Mouse (Mus musculus) neural tube, embryonic 12.5 days (tissue): Measurements from ENCODE around the gene Uqcr10. TPM values are rescaled to one million over a fixed set of nuclear protein-coding genes. Genes with fewer than 3 reads are reported as not detected.

ENCODE experiments used
- ATAC-seq: fragments of 200-750 bp; cut with Nextera tagmentation; 2 replicates; pipeline ENCODE4 v1.8.0; 2017; ENCODE audit warnings: low read depth, mild to moderate bottlenecking, moderate TSS enrichment, moderate library complexity; ENCODE audit not compliant: low FRiP score
- H3K27ac ChIP-seq: fragments of 300-500 bp; sonication (generic); 2 replicates; pipeline ENCODE4 v1.5.1; 2016
- H3K27me3 ChIP-seq: fragments of 300-500 bp; sonication (generic); replicated peaks from 2 replicates; pipeline ENCODE4 v1.6.1; 2016; ENCODE audit warnings: mild to moderate bottlenecking
- H3K36me3 ChIP-seq: fragments of 300-500 bp; sonication (generic); 2 replicates; pipeline ENCODE4 v1.6.1; 2016; ENCODE audit warnings: mild to moderate bottlenecking
- H3K4me1 ChIP-seq: fragments of 300-500 bp; sonication (generic); 2 replicates; pipeline ENCODE4 v1.6.1; 2016
- H3K4me2 ChIP-seq: fragments of 300-500 bp; sonication (generic); replicated peaks from 2 replicates; pipeline ENCODE4 v1.6.1; 2016; ENCODE audit warnings: mild to moderate bottlenecking
- H3K4me3 ChIP-seq: fragments of 300-500 bp; sonication (generic); 2 replicates; pipeline ENCODE4 v1.5.1; 2016
- H3K9ac ChIP-seq: fragments of 300-500 bp; sonication (generic); 2 replicates; pipeline ENCODE4 v1.6.1; 2016; ENCODE audit warnings: mild to moderate bottlenecking
- H3K9me3 ChIP-seq: fragments of 300-500 bp; sonication (generic); 2 replicates; pipeline ENCODE4 v1.6.1; 2016; ENCODE audit warnings: mild to moderate bottlenecking
- WGBS: fragments of 180-500 bp; shearing (Covaris S2); methylation state at CpG from one replicate; pipeline ENCODE4 v1.1.7; 2016; 5-methylcytosine and 5-hydroxymethylcytosine counted together
- polyA plus RNA-seq: library from polyadenylated mRNA; unstranded; fragments of >200 nt; fragmentation: Nextera tagmentation; extraction: Ambion mirVana; gene quantifications from 2 replicates; pipeline ENCODE4 v1.2.1, GENCODE M21; 2016

The Uqcr10 gene
- 518 and 541 TPM in 2 replicates for polyA plus RNA-seq

- peak within 1 kb of the TSS; percentile 81 for H3K4me2 ChIP-seq
- H3K9me3 ChIP-seq, result no peaks in the 10 kb centered on the region
- peak within 1 kb of the TSS; percentile 74 for H3K9ac ChIP-seq
- whole genome bisulfite sequencing, result under 1% methylated on average over 47 of the region's 47 CpGs
- no peak within 1 kb of the TSS for H3K27ac ChIP-seq
- peaks cover 15% of the 10 kb centered on the region for H3K4me1 ChIP-seq
- H3K36me3 ChIP-seq, result peaks cover 14% of the 10 kb centered on the region
- H3K27me3 ChIP-seq, result no peaks in the 10 kb centered on the region
- ATAC-seq, result peak; percentile 99
- peak within 1 kb of the TSS; percentile 80 for H3K4me3 ChIP-seq
Measured at GRCm38 (mm10) chr11:4704072-4704964, at the start of gene Uqcr10, which contains the start of gene Zmat5. Gene Uqcr10 (minus strand): TSS chr11:4704342. Gene Zmat5 (plus strand): TSS chr11:4704678.

GRCm38 (mm10) chr11:4752836-4753235 lies 48.7 kb upstream of the Uqcr10 start:
- WGBS, result 24% methylated on average over 10 of the region's 10 CpGs
- no peak overlapping the region for H3K4me3 ChIP-seq
- peaks cover 28% of the 10 kb centered on the region for H3K27me3 ChIP-seq
- H3K27ac ChIP-seq, result no peak overlapping the region
- 0 out of 2 replicates have a peak, but pooled peaks have one; percentile 11 for ATAC-seq
- H3K4me2 ChIP-seq, result no peak overlapping the region
- H3K9ac ChIP-seq, result no peak overlapping the region
- H3K9me3 ChIP-seq, result 0 out of 2 replicates have a peak, but pooled peaks cover 4% of the 10 kb centered on the region
- H3K4me1 ChIP-seq, result peaks cover 39% of the 10 kb centered on the region
- H3K36me3 ChIP-seq, result no peaks in the 10 kb centered on the region

DNA sequence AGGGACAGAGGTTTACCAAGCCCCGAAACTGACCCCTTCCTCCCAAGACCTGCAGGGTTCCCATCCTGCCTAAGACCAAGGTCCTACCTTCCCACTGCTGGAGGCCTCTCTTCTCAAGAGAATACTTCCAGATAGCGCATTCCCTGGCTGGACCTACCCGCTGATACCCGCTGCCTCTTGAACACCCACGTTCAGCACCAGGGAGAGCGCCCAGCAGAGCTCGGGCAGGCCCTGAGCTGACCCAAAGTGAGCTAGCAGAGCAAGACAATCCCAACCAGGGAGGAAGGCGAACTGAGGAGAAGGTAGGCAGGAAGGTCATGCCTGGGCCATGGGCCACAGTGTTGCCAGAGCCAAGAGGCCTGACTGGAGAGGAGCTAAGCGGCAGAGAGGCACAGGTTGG lies 46.1 kb upstream of the Uqcr10 start:
- no peak overlapping the region for H3K27ac ChIP-seq
- peaks cover 52% of the 10 kb centered on the region for H3K27me3 ChIP-seq
- H3K4me1 ChIP-seq, result peaks cover 44% of the 10 kb centered on the region
- no peak overlapping the region for H3K4me3 ChIP-seq
- 0 out of 2 replicates have a peak, but pooled peaks cover 4% of the 10 kb centered on the region for H3K9me3 ChIP-seq
- 9% methylated on average over 9 of the region's 9 CpGs for WGBS
- no peak for ATAC-seq
- H3K36me3 ChIP-seq, result no peaks in the 10 kb centered on the region
- no peak overlapping the region for H3K9ac ChIP-seq
- H3K4me2 ChIP-seq, result no peak overlapping the region

DNA sequence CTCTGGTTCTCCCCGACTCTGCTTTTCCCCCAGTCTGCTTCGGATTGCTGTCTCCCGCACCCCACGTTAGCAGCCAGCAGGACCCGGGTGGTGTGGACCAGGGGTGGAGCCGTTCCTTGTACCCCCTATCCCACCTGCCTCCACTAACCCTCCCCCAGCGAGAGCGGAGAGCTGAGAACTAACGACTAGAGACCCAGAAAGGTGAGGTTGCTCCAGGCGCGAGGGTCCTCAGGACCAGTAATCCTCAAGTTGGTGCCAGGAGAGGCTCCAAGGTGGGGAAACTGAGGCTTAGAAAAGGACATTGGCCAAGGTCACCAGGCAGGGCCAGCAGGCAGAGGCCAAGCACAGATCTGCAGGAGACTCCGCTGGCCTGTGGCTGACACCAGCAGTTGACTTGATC lies 43.1 kb upstream of the Uqcr10 start:
- 2% methylated on average over 12 of the region's 12 CpGs for WGBS
- Histone ChIP-seq H3K4me1 (peaks cover 46% of the 10 kb centered on the region), H3K9ac (peak overlapping the region; percentile 58; the same call in 1 of the 2 replicates), H3K36me3 (no peaks in the 10 kb centered on the region), H3K27ac (no peak overlapping the region), H3K27me3 (peaks cover 71% of the 10 kb centered on the region), H3K4me2 (peak overlapping the region; percentile 98), H3K4me3 (peak overlapping the region; percentile 66), H3K9me3 (no peaks in the 10 kb centered on the region)
- ATAC-seq, result no peak

- WGBS, result under 1% methylated on average over 50 of the region's 73 CpGs
- H3K36me3 ChIP-seq, result no peaks in the 10 kb centered on the region
- no peaks in the 10 kb centered on the region for H3K9me3 ChIP-seq
- peak within 1 kb of the TSS; percentile 58 for H3K9ac ChIP-seq
- 0 out of 2 replicates have a peak, but pooled peaks have one; percentile 8 for ATAC-seq
- no peak within 1 kb of the TSS for H3K27ac ChIP-seq
- H3K4me2 ChIP-seq, result peak within 1 kb of the TSS; percentile 98
- H3K27me3 ChIP-seq, result peaks cover 71% of the 10 kb centered on the region
- H3K4me1 ChIP-seq, result peaks cover 46% of the 10 kb centered on the region
- H3K4me3 ChIP-seq, result peak within 1 kb of the TSS; percentile 66
Measured at GRCm38 (mm10) chr11:4746733-4747132, 42.6 kb upstream of the Uqcr10 start, which contains the start of gene Cabp7. Gene Cabp7 (minus strand): TSS chr11:4746778.

- Histone ChIP-seq H3K4me2 (peak overlapping the region; percentile 98), H3K9ac (peak overlapping the region; percentile 58), H3K36me3 (no peaks in the 10 kb centered on the region), H3K27me3 (peaks cover 71% of the 10 kb centered on the region), H3K9me3 (no peaks in the 10 kb centered on the region), H3K27ac (no peak overlapping the region), H3K4me3 (peak overlapping the region; percentile 66), H3K4me1 (peaks cover 46% of the 10 kb centered on the region)
- under 1% methylated on average over 39 of the region's 39 CpGs for WGBS
- 0 out of 2 replicates have a peak, but pooled peaks have one; percentile 26 for ATAC-seq
Measured at GRCm38 (mm10) chr11:4745969-4746368, 41.8 kb upstream of the Uqcr10 start.

DNA sequence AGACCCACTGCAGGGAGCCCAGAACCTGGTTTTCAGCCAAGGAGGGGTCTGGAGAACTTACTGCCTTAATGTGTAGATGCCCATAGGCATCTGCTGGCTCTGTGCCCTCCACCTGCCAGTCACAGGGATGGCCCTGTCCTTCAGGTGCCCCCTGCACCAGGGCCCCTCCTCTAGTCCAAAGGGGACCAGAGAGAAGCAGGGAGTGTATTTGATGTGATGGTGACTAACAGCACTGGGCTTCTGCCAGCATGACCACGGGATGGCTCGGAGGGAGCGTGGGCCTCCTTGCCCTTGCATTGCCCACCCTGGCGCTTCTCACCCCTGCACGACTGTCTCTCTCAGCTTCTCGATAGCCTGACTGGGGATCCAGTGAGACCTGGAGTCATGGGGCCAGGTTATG lies 40.5 kb upstream of the Uqcr10 start:
- no peaks in the 10 kb centered on the region for H3K9me3 ChIP-seq
- peaks cover 62% of the 10 kb centered on the region for H3K27me3 ChIP-seq
- no peak overlapping the region for H3K9ac ChIP-seq
- peaks cover 37% of the 10 kb centered on the region for H3K4me1 ChIP-seq
- 70% methylated on average over 6 of the region's 6 CpGs for WGBS
- ATAC-seq, result no peak
- H3K4me3 ChIP-seq, result no peak overlapping the region; the same call in 1 of the 2 replicates
- peak overlapping the region; percentile 98 for H3K4me2 ChIP-seq
- no peaks in the 10 kb centered on the region for H3K36me3 ChIP-seq
- no peak overlapping the region for H3K27ac ChIP-seq

GRCm38 (mm10) chr11:4740785-4741184 lies 36.6 kb upstream of the Uqcr10 start:
- Histone ChIP-seq H3K9ac (no peak overlapping the region), H3K9me3 (no peaks in the 10 kb centered on the region), H3K27me3 (peaks cover 24% of the 10 kb centered on the region), H3K4me3 (no peak overlapping the region), H3K36me3 (peaks cover 8% of the 10 kb centered on the region; the same call in 1 of the 2 replicates), H3K4me1 (peaks cover 12% of the 10 kb centered on the region), H3K4me2 (no peak overlapping the region), H3K27ac (no peak overlapping the region)
- ATAC-seq, result no peak
- 51% methylated on average over 5 of the region's 5 CpGs for WGBS

DNA sequence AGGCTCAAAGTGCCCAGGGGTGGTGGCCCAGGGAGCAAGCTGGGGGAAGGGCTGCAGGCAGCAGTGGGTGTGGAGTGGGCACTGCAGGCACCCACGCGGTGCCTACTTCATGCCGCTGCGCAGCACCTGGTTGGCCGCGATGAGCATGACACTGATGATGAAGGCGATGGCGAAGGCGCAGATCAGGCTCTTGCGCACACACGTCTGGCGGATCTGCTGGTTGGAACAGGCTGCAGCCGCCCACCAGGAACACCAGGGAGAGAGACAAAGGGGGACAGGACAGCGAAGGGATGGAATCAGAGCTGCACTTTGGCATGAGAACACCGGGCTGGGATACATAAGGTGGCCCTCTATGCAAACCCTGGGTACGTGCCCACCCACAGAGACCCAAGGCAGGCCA lies 34.6 kb upstream of the Uqcr10 start:
- Histone ChIP-seq H3K9ac (no peak overlapping the region), H3K9me3 (no peaks in the 10 kb centered on the region), H3K4me3 (no peak overlapping the region), H3K36me3 (peaks cover 8% of the 10 kb centered on the region; the same call in 1 of the 2 replicates), H3K4me1 (peaks cover 7% of the 10 kb centered on the region), H3K27me3 (peaks cover 4% of the 10 kb centered on the region), H3K4me2 (no peak overlapping the region), H3K27ac (no peak overlapping the region)
- WGBS, result 95% methylated on average over 16 of the region's 16 CpGs
- ATAC-seq, result no peak

- no peaks in the 10 kb centered on the region for H3K9me3 ChIP-seq
- H3K4me1 ChIP-seq, result peaks cover 7% of the 10 kb centered on the region
- H3K9ac ChIP-seq, result no peak overlapping the region
- no peak overlapping the region for H3K4me3 ChIP-seq
- ATAC-seq, result no peak
- H3K27me3 ChIP-seq, result no peaks in the 10 kb centered on the region; the same call in 1 of the 2 replicates
- WGBS, result 80% methylated on average over 10 of the region's 10 CpGs
- no peak overlapping the region for H3K27ac ChIP-seq
- H3K4me2 ChIP-seq, result no peak overlapping the region
- H3K36me3 ChIP-seq, result peaks cover 8% of the 10 kb centered on the region; the same call in 1 of the 2 replicates
Measured at GRCm38 (mm10) chr11:4737682-4738081, 33.5 kb upstream of the Uqcr10 start.

- 47% methylated on average over 6 of the region's 6 CpGs for WGBS
- Histone ChIP-seq H3K4me1 (peaks cover 14% of the 10 kb centered on the region), H3K27me3 (no peaks in the 10 kb centered on the region), H3K4me3 (no peak overlapping the region), H3K9me3 (no peaks in the 10 kb centered on the region), H3K4me2 (no peak overlapping the region), H3K36me3 (peaks cover 8% of the 10 kb centered on the region; the same call in 1 of the 2 replicates), H3K9ac (no peak overlapping the region), H3K27ac (no peak overlapping the region)
- ATAC-seq, result no peak
Measured at GRCm38 (mm10) chr11:4736355-4736754, 32.2 kb upstream of the Uqcr10 start.

- Histone ChIP-seq H3K9ac (no peak overlapping the region), H3K4me3 (no peak overlapping the region), H3K4me2 (no peak overlapping the region), H3K4me1 (peaks cover 14% of the 10 kb centered on the region), H3K36me3 (peaks cover 8% of the 10 kb centered on the region; the same call in 1 of the 2 replicates), H3K9me3 (no peaks in the 10 kb centered on the region), H3K27me3 (no peaks in the 10 kb centered on the region), H3K27ac (no peak overlapping the region)
- 37% methylated on average over 12 of the region's 12 CpGs for WGBS
- ATAC-seq, result no peak; the same call in 1 of the 2 replicates
Measured at GRCm38 (mm10) chr11:4734179-4734578, 30.0 kb upstream of the Uqcr10 start.
